Mouse (Mus musculus) embryonic fibroblast, embryonic 13.5 days (primary cell): ENCODE measurements around the gene Dph7. TPM values are rescaled to one million over a fixed set of nuclear protein-coding genes. Genes with fewer than 3 reads are reported as not detected.

ENCODE experiments used
- H3K27ac ChIP-seq: 2 replicates; pipeline ENCODE4 v1.5.1; 2012; ENCODE audit warnings: low read length, control low read depth, inconsistent platforms; ENCODE audit not compliant: insufficient read depth
- H3K4me1 ChIP-seq: 2 replicates; pipeline ENCODE4 v1.6.1; 2011; ENCODE audit warnings: low read length; ENCODE audit not compliant: control insufficient read depth, insufficient read depth
- H3K4me3 ChIP-seq: 2 replicates; pipeline ENCODE4 v1.5.1; 2011; ENCODE audit warnings: mild to moderate bottlenecking, control low read depth, low read length; ENCODE audit not compliant: insufficient read depth
- CTCF ChIP-seq: IDR thresholded peaks from 2 replicates; pipeline ENCODE4 v1.5.1; 2011; ENCODE audit warnings: mild to moderate bottlenecking, control low read depth, low read length, moderate library complexity, borderline replicate concordance; ENCODE audit not compliant: insufficient read depth
- POLR2A ChIP-seq: IDR thresholded peaks from 2 replicates; pipeline ENCODE4 v1.6.1; 2011; ENCODE audit warnings: low read depth, mild to moderate bottlenecking, control low read depth, low read length, moderate library complexity
- polyA plus RNA-seq: library from polyadenylated mRNA; stranded (reverse); fragments of >200 nt; gene quantifications from 2 replicates; pipeline ENCODE4 v1.2.4, GENCODE M21; 2011; ENCODE audit warnings: low read depth; ENCODE audit not compliant: missing spikeins, insufficient read length

The Dph7 gene
- polyA plus RNA-seq, 1 experiment, result 14.8 TPM

GRCm38 (mm10) chr2:25003946-25004786 lies 42.0 kb downstream of the Dph7 start:
- H3K27ac ChIP-seq, result no peak overlapping the region
- H3K4me1 ChIP-seq, result no peaks in the 10 kb centered on the region
- no peak overlapping the region for H3K4me3 ChIP-seq
- TF ChIP-seq CTCF (no peak), POLR2A (no peak)

- Histone ChIP-seq H3K4me1 (no peaks in the 10 kb centered on the region), H3K27ac (no peak overlapping the region), H3K4me3 (no peak overlapping the region)
- no peak for TF ChIP-seq POLR2A
- no peak for TF ChIP-seq CTCF
Observed at GRCm38 (mm10) chr2:25006767-25007166, 44.6 kb downstream of the Dph7 start.

GRCm38 (mm10) chr2:25008250-25008649 lies 46.0 kb downstream of the Dph7 start:
- Histone ChIP-seq H3K4me3 (no peak overlapping the region), H3K27ac (no peak overlapping the region), H3K4me1 (no peaks in the 10 kb centered on the region)
- TF ChIP-seq POLR2A, result no peak
- TF ChIP-seq CTCF, result no peak

Other genes with a start within 250 kb of the Dph7 start
- 1.3 and 1.4 TPM in 2 replicates for gene Cacna1b, start 199.2 kb upstream of the Dph7 start, polyA plus RNA-seq
- gene Ehmt1, start 42.8 kb upstream of the Dph7 start, polyA plus RNA-seq, result 58.6 and 65.5 TPM in 2 replicates
- gene Arrdc1, start 27.1 kb upstream of the Dph7 start, polyA plus RNA-seq, result 13.2 and 15.2 TPM in 2 replicates
- gene Zmynd19, start 12.6 kb upstream of the Dph7 start, polyA plus RNA-seq, result 24.7 and 28.7 TPM in 2 replicates
- 39.1 and 46.0 TPM in 2 replicates for gene Mrpl41, start 12.7 kb downstream of the Dph7 start, polyA plus RNA-seq
- 8.5 and 10.4 TPM in 2 replicates for gene Pnpla7, start 13.6 kb downstream of the Dph7 start, polyA plus RNA-seq
- gene Nsmf, start 92.0 kb downstream of the Dph7 start, polyA plus RNA-seq, result 46.7 and 47.8 TPM in 2 replicates
- gene Entpd8, start 117.9 kb downstream of the Dph7 start, polyA plus RNA-seq, result not detected in 2 replicates
- not detected in 2 replicates for gene Noxa1, start 132.7 kb downstream of the Dph7 start, polyA plus RNA-seq
- 1.7 and 3.2 TPM in 2 replicates for gene Nrarp, start 218.4 kb downstream of the Dph7 start, polyA plus RNA-seq
- gene Tor4a, start 234.5 kb downstream of the Dph7 start, polyA plus RNA-seq, result 17.5 and 21.8 TPM in 2 replicates
- gene Nelfb, start 249.1 kb downstream of the Dph7 start, polyA plus RNA-seq, result 38.8 and 42.3 TPM in 2 replicates